Comparison of ENCODE assay signal across 16 mouse cellular contexts in genomic region chr7:101014985-101015384, GRCm38 (mm10). TPM values are rescaled to one million over a fixed set of nuclear protein-coding genes. Genes with fewer than 3 reads are reported as not detected.
"Had no signal": no experiment of that assay in that cellular context is flagged by ENCODE, and none has a peak within 500 bp of the region (broad histone marks: within the 10 kb centered on the region; RNA-seq: fewer than 3 reads in every experiment).

No protein-coding gene starts in this region.

- H3K36me3 ChIP-seq: neural tube, embryonic 15.5 days; stomach, embryonic 15.5 days had no signal

- H3K4me2 ChIP-seq: neural tube, embryonic 15.5 days; stomach, embryonic 15.5 days had no signal

- H3K9me3 ChIP-seq: neural tube, embryonic 15.5 days; stomach, embryonic 15.5 days had no signal

- DNase-seq: retina, postnatal 1 day; right cerebral cortex, adult 18-20 months; right cerebral cortex, postnatal 14 days; right cerebral cortex, postnatal 25 days; right cerebral cortex, postnatal 4 days; spleen, adult 18-20 months; thymus, adult 18-20 months; thymus, adult 2 months; thymus, postnatal 14 days; thymus, postnatal 25 days; thymus, postnatal 36 days; thymus, postnatal 4 days had no signal

- H3K27ac ChIP-seq: neural tube, embryonic 15.5 days; stomach, embryonic 15.5 days; stomach, postnatal 0 days had no signal

- H3K9ac ChIP-seq: neural tube, embryonic 15.5 days; stomach, embryonic 15.5 days had no signal

- H3K4me3 ChIP-seq: neural tube, embryonic 15.5 days; stomach, embryonic 15.5 days had no signal

RNA-seq across cellular contexts. Expression of gene P2ry2, which starts 2.3 kb away (rescaled TPM):
- polyA plus RNA-seq: neural tube, embryonic 14.5 days had no signal
